Mouse (Mus musculus) intestine, embryonic 15.5 days (tissue): ENCODE data around the gene Pih1d1. TPM values are rescaled to one million over a fixed set of nuclear protein-coding genes. Genes with fewer than 3 reads are reported as not detected.

Experiments used
- ATAC-seq: fragments of 200-750 bp; cut with Nextera tagmentation; 2 replicates; pipeline ENCODE4 v1.8.0; 2017; ENCODE audit warnings: moderate TSS enrichment, moderate library complexity
- H3K27ac ChIP-seq: fragments of 300-500 bp; sonication (generic); 2 replicates; pipeline ENCODE4 v1.5.1; 2015; ENCODE audit warnings: mild to moderate bottlenecking, inconsistent platforms
- H3K27me3 ChIP-seq: fragments of 300-500 bp; sonication (generic); replicated peaks from 2 replicates; pipeline ENCODE4 v1.6.1; 2015; ENCODE audit warnings: inconsistent platforms
- H3K36me3 ChIP-seq: fragments of 300-500 bp; sonication (generic); 2 replicates; pipeline ENCODE4 v1.6.1; 2015; ENCODE audit warnings: inconsistent platforms
- H3K4me1 ChIP-seq: fragments of 300-500 bp; sonication (generic); replicated peaks from 2 replicates; pipeline ENCODE4 v1.6.1; 2015; ENCODE audit warnings: inconsistent platforms
- H3K4me2 ChIP-seq: fragments of 300-500 bp; sonication (generic); replicated peaks from 2 replicates; pipeline ENCODE4 v1.6.1; 2015; ENCODE audit warnings: mild to moderate bottlenecking, inconsistent platforms
- H3K4me3 ChIP-seq: fragments of 300-500 bp; sonication (generic); replicated peaks from 2 replicates; pipeline ENCODE4 v1.5.1; 2015; ENCODE audit warnings: inconsistent platforms
- H3K9ac ChIP-seq: fragments of 300-500 bp; sonication (generic); 2 replicates; pipeline ENCODE4 v1.6.1; 2015; ENCODE audit warnings: inconsistent platforms
- H3K9me3 ChIP-seq: fragments of 300-500 bp; sonication (generic); 2 replicates; pipeline ENCODE4 v1.6.1; 2016; ENCODE audit warnings: inconsistent platforms
- WGBS: fragments of 180-500 bp; shearing (Covaris S2); methylation state at CpG from one replicate; pipeline ENCODE4 v1.1.7; 2015; 5-methylcytosine and 5-hydroxymethylcytosine counted together
- polyA plus RNA-seq: library from polyadenylated mRNA; unstranded; fragments of >200 nt; fragmentation: Nextera tagmentation; extraction: Ambion mirVana; gene quantifications from 2 replicates; pipeline ENCODE4 v1.2.1, GENCODE M21; 2015

Pih1d1 gene
- polyA plus RNA-seq, 1 experiment from 2014 or later = 94.1 TPM

DNA sequence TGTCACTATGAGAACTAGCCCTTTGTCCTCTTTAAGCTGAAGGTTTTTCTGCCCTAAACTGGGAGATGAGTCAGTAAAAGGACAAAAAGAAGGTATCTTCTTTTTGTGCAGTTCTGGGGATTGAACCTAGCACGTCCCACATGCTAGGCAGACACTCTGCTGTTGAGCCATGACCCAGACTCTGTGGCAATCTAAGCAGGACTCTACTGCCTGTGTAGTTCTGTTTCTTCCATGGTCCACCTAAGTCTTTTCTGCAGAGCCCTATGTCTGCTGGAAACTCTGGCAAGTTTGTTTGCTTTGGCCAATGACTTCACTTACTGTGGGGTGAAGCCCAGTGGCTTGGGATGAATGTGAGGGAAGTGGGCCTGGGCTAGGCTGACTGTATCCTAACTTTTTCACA is 15.7 kb upstream of the Pih1d1 start:
- WGBS = 74% methylated on average over 1 of the region's 1 CpGs
- H3K9ac ChIP-seq = no peak overlapping the region
- H3K4me1 ChIP-seq = peaks cover 9% of the 10 kb centered on the region
- H3K27me3 ChIP-seq = no peaks in the 10 kb centered on the region
- no peaks in the 10 kb centered on the region for H3K9me3 ChIP-seq
- 0 out of 2 replicates have a peak, but pooled peaks cover 8% of the 10 kb centered on the region for H3K36me3 ChIP-seq
- H3K4me3 ChIP-seq = no peak overlapping the region
- ATAC-seq = no peak
- no peak overlapping the region for H3K4me2 ChIP-seq
- H3K27ac ChIP-seq = no peak overlapping the region

DNA sequence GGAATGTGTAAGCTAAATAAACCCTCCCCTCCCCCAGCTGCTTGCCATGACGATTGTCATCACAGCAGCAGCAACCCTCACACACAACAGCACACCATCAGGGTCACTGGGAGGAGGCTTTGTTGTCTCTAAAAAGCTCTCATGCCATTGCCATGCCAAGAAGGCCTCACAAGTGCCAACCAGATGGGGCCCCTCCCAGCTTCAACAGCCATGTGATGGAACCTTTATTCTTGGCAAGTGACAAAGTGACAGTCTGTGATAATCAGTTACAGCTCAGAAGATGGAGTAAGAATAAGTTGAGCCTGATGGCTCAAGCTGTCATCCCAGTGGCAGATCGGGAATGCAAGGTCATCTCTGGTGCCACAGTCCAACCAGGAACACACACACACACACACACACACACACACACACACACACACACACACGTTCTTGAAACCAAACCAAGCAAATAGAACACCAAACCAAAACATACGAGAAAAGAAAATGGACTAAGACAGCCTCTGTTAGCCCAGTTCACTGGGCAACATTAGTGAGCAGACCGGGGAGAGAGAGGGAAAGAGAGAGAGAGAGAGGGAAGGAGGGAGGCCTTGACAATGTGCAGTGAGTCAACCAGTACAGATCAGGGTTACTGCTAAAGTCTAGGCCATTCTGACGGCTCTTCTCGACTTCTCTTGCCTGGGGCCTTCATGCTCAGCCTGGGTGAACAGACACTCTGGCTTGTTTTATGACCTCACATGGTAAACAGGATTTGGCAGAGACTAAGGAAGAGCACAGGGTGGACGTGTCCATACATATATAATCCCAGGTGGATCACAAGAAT is 14.0 kb upstream of the Pih1d1 start:
- Histone ChIP-seq H3K4me2 (no peak overlapping the region), H3K27ac (no peak overlapping the region), H3K9ac (no peak overlapping the region), H3K36me3 (peaks cover 16% of the 10 kb centered on the region), H3K4me1 (peaks cover 7% of the 10 kb centered on the region), H3K9me3 (no peaks in the 10 kb centered on the region), H3K4me3 (no peak overlapping the region), H3K27me3 (no peaks in the 10 kb centered on the region)
- no peak for ATAC-seq
- WGBS = 64% methylated on average over 8 of the region's 8 CpGs

DNA sequence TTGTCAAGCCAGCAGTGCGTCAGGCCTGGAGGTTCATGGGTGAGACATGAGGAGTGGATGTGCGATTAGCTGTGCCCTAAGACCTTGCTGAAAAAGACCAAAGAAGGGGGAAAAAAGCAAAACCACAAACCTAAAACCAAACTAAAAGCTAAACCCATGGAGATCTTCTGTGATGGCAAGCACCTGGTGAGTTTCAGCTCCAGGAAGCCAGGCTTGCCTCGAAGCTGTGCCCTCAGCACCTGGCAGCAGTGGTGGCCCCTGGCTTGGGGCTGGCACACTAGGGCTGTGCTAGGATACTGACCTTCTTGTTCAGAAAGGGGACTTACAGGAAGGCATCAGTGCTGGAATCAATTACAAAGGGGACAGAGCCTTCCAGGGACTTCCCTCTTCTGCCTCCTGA is 12.8 kb upstream of the Pih1d1 start:
- Histone ChIP-seq H3K4me3 (no peak overlapping the region), H3K27ac (no peak overlapping the region), H3K9me3 (no peaks in the 10 kb centered on the region), H3K36me3 (peaks cover 26% of the 10 kb centered on the region), H3K4me1 (no peaks in the 10 kb centered on the region), H3K4me2 (no peak overlapping the region), H3K27me3 (no peaks in the 10 kb centered on the region), H3K9ac (no peak overlapping the region)
- 80% methylated on average over 3 of the region's 3 CpGs for WGBS
- ATAC-seq = no peak

DNA sequence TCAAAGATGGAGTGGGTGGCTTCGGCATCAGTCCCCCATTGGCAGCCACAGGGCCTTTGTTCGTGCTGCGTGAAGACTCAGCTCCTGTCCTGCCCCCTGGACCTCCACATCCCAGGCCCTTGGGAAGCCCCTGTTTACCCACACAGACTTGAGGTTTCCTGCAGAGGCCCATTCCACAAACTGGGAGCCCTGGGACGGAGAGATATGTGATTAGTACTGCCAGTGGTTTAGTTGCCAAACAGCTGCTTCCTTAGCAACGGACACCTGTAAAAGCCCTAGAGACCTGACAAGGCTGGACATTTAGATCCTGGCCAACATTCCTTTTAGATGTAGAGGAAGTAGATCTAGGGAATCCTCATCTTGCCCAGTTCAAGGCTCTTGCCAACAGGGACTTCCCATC is 12.2 kb upstream of the Pih1d1 start:
- ATAC-seq = no peak
- no peaks in the 10 kb centered on the region for H3K4me1 ChIP-seq
- no peak overlapping the region for H3K4me2 ChIP-seq
- no peaks in the 10 kb centered on the region for H3K9me3 ChIP-seq
- H3K27me3 ChIP-seq = no peaks in the 10 kb centered on the region
- H3K27ac ChIP-seq = no peak overlapping the region
- peaks cover 31% of the 10 kb centered on the region for H3K36me3 ChIP-seq
- 81% methylated on average over 5 of the region's 5 CpGs for WGBS
- H3K4me3 ChIP-seq = no peak overlapping the region
- H3K9ac ChIP-seq = no peak overlapping the region

DNA sequence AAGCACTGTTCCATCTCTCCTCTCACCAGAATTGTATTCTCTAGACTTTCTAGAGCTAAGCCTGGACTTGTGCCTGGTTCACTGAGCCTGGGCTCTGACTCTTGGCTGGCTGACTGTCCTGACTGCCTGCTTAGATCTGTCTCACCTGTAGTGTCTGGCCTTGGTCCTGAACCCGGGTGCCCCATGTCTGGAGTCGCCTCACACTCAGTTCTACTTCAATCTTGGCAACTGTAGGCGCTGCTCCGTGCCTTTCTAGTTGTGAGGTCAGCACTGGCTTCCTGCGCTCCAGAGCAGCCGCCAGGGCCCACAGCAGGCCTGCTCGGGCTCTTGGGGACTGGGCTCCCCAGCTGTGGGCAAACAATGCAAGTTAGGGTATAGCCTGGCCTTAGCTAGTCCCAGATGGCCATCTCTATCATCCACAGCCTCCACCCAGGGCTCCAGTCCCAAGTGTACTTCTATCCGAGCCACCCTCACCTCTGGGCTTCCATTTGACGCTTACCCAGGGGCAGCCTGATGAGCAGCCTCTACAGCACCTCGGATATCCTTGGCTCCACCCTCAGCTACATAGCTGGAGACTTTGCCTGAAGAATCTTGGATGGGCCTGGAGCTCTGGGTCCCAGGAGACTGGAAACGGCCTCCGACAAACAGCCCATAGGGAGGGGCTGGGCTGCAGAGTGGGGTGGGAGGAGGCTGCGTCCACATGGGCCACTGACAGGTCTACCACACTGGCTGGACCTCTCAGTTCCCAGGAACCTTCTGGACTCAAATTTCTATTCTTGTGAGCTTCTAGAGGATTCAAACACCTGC is 9.5 kb upstream of the Pih1d1 start:
- Histone ChIP-seq H3K4me2 (no peak overlapping the region), H3K36me3 (peaks cover 31% of the 10 kb centered on the region), H3K27ac (no peak overlapping the region), H3K9me3 (no peaks in the 10 kb centered on the region), H3K4me1 (peaks cover 9% of the 10 kb centered on the region; the same call in 1 of the 2 replicates), H3K4me3 (no peak overlapping the region), H3K9ac (no peak overlapping the region), H3K27me3 (no peaks in the 10 kb centered on the region)
- WGBS = 82% methylated on average over 13 of the region's 13 CpGs
- no peak for ATAC-seq

DNA sequence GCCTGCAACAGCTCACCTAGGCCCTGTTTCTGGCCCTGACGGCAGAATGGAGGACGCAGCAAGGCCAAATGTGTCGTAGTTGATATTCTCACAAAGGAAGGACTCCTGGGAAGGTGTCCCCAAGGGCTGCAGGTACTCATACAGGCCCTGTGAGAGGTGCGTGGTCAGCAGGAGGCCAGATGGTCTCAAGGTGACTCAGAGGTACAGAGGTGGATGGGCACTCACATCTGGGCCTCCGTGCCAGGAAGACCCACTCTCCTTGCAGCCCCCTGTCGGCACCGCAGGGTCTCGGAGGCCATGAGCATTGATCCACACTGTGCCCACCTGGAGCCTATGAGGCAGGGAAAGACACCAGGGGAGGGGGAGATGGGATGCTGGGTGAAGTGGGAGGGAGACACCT is 8.6 kb upstream of the Pih1d1 start:
- WGBS = 95% methylated on average over 8 of the region's 8 CpGs

DNA sequence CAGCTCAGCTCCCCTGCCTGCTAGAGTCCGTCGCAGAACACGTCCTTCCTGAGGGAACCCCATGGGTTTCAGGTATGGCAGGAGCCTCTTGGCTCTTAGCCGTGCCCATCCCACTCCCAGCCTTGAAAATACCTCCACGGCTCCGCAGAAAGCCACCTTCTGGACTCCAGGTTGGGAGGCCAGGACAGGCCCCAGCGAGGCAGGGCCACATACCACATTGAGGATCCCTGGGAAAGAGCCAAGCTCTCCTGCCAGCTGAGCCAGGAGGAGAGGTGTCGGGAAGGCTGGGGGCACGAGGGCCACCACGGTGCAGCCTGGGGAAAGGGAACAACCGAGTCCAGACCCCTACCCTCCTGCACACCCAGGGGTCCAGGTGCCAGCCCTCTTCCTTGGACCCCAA is 6.8 kb upstream of the Pih1d1 start:
- Histone ChIP-seq H3K4me2 (no peak overlapping the region), H3K9ac (no peak overlapping the region), H3K9me3 (no peaks in the 10 kb centered on the region), H3K4me3 (no peak overlapping the region), H3K27me3 (no peaks in the 10 kb centered on the region), H3K27ac (no peak overlapping the region), H3K36me3 (peaks cover 29% of the 10 kb centered on the region), H3K4me1 (peaks cover 18% of the 10 kb centered on the region)
- WGBS = 96% methylated on average over 11 of the region's 11 CpGs
- no peak for ATAC-seq

More for the DNA sequence above, 8.6 kb upstream of the Pih1d1 start:
- H3K4me1 ChIP-seq = peaks cover 10% of the 10 kb centered on the region
- H3K27me3 ChIP-seq = no peaks in the 10 kb centered on the region
- no peak overlapping the region for H3K9ac ChIP-seq
- peaks cover 31% of the 10 kb centered on the region for H3K36me3 ChIP-seq
- H3K4me3 ChIP-seq = no peak overlapping the region
- H3K27ac ChIP-seq = no peak overlapping the region
- no peak for ATAC-seq
- H3K4me2 ChIP-seq = no peak overlapping the region
- H3K9me3 ChIP-seq = no peaks in the 10 kb centered on the region

DNA sequence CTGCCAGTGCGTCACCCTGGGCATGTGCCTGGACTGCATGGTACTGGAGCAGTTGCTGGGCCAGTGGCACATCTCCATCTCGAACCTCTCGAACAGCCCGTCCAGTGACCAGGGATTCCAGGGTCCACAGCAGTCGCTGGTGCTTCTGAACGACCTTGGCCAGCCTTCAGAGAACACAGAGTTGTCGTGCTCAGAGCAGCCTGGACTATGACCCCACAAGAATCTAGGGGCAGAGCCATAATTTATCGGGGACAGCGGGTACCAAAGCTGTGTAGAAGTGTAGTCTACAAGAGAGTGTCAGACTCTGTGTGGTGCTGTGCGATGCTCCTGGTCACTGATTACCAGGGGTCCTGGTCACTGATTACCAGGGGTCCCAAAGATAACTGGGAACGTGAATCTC is 6.2 kb upstream of the Pih1d1 start:
- H3K4me3 ChIP-seq = no peak overlapping the region
- no peak overlapping the region for H3K9ac ChIP-seq
- ATAC-seq = peak; percentile 30; the same call in 1 of the 2 replicates
- H3K4me2 ChIP-seq = no peak overlapping the region
- H3K27me3 ChIP-seq = no peaks in the 10 kb centered on the region
- WGBS = 69% methylated on average over 11 of the region's 11 CpGs
- H3K4me1 ChIP-seq = peaks cover 18% of the 10 kb centered on the region
- H3K9me3 ChIP-seq = no peaks in the 10 kb centered on the region
- peaks cover 24% of the 10 kb centered on the region for H3K36me3 ChIP-seq
- H3K27ac ChIP-seq = no peak overlapping the region

DNA sequence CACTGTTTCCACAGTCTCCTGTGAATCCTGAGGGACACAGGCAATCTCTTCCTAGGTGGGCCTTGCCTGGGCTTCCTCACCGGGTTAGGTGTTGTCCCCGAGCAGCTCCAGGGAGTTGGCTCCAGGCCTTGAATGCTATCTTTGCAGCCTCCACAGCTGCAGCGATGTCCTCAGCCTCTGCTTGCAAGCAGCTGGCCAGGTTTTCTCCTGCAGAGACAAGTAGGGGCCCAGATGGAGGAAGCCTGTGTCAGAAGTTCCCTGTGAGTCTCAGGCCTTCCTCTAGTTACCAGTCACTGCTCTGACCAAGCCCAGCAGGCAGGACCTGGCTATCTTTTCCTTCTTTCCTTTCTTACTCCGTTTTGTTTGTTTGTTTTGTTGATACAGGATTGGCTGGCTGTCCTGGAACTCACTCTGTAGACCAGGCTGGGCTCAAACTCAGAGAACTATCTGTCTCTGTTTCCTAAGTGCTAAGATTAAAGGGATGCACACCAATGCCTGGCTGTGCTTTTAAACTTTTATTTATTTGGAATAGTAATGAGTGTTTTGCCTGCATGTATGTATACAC is 5.5 kb upstream of the Pih1d1 start:
- ATAC-seq = no peak
- H3K4me3 ChIP-seq = no peak overlapping the region
- H3K4me2 ChIP-seq = no peak overlapping the region
- H3K9me3 ChIP-seq = no peaks in the 10 kb centered on the region
- WGBS = 46% methylated on average over 4 of the region's 4 CpGs
- peaks cover 18% of the 10 kb centered on the region for H3K4me1 ChIP-seq
- H3K36me3 ChIP-seq = peaks cover 22% of the 10 kb centered on the region
- no peaks in the 10 kb centered on the region for H3K27me3 ChIP-seq
- no peak overlapping the region for H3K9ac ChIP-seq
- H3K27ac ChIP-seq = peak overlapping the region; percentile 18; the same call in 1 of the 2 replicates

DNA sequence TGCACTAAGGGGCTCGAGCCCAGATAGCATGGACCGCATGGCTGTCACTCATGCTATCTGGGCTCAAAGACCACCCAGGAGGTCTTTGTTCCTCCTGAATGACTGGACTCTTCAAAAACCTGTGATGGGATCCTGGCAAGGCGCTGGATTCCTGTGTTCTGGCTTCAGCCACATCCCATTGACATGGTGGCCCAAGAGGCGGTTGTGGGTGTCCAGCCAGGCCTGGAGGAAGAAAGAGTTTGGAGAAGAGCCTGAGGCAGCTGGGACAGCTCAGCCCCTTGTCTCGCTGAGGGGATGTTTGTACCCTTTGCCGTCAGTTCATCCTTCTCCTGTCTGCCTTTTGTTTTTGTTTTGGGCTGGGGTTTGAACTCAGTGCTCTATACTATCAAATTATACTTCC is 4.6 kb upstream of the Pih1d1 start:
- Histone ChIP-seq H3K4me1 (peaks cover 18% of the 10 kb centered on the region), H3K4me2 (no peak overlapping the region), H3K27me3 (no peaks in the 10 kb centered on the region), H3K9ac (no peak overlapping the region), H3K27ac (peak overlapping the region; percentile 60), H3K9me3 (no peaks in the 10 kb centered on the region), H3K36me3 (peaks cover 16% of the 10 kb centered on the region), H3K4me3 (no peak overlapping the region)
- ATAC-seq = no peak
- 64% methylated on average over 6 of the region's 6 CpGs for WGBS

DNA sequence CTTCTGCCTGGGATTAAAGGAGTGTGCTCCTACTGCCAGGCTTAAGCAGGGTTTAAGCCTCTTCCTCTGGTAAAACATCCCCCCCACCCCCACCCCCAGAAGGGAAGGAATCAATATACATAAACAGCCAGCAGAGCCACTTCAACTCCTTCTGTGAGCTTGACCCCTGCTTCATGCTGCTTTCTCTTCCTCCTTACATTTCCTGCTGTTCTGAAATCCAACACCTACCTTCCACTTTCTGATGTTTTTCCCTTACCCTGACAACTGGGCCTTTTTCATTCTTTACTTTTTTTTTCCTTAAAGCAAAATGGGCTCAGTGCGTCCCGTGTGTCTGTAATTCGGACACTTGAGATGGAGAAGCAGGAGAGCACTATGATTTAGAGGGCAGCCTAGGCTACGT is 3.8 kb upstream of the Pih1d1 start:
- 0 out of 2 replicates have a peak, but pooled peaks cover 12% of the 10 kb centered on the region for H3K36me3 ChIP-seq
- no peak overlapping the region for H3K4me3 ChIP-seq
- no peak overlapping the region; the same call in 1 of the 2 replicates for H3K9ac ChIP-seq
- H3K9me3 ChIP-seq = no peaks in the 10 kb centered on the region
- peaks cover 23% of the 10 kb centered on the region for H3K4me1 ChIP-seq
- no peak for ATAC-seq
- no peak overlapping the region for H3K4me2 ChIP-seq
- H3K27me3 ChIP-seq = no peaks in the 10 kb centered on the region
- peak overlapping the region; percentile 79 for H3K27ac ChIP-seq
- 53% methylated on average over 4 of the region's 4 CpGs for WGBS

DNA sequence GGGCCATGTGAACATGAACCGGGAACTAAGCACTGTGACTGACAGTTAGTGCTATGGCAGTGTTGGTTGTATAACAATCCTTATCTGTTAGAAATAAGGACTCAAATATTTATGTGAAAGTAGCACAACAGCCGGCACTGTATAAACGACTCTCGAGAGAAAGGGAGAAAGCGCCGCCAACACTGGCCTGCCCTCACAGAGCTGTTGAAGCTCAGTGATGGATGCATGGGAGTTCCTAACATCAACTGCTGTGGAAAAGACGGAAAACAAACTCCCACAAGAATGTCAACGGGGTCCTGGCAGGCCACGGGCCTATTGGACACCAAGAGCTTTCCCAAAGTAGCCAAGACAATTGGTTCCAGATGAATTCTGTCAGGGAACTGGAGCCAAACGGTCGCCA is 2.8 kb upstream of the Pih1d1 start:
- no peaks in the 10 kb centered on the region for H3K27me3 ChIP-seq
- whole genome bisulfite sequencing = 42% methylated on average over 11 of the region's 11 CpGs
- H3K4me2 ChIP-seq = no peak overlapping the region
- ATAC-seq = no peak
- H3K36me3 ChIP-seq = 0 out of 2 replicates have a peak, but pooled peaks cover 4% of the 10 kb centered on the region
- H3K9me3 ChIP-seq = no peaks in the 10 kb centered on the region
- H3K9ac ChIP-seq = no peak overlapping the region
- H3K4me1 ChIP-seq = peaks cover 26% of the 10 kb centered on the region
- H3K27ac ChIP-seq = peak overlapping the region; percentile 79
- no peak overlapping the region for H3K4me3 ChIP-seq
